Mouse (Mus musculus): ENCODE measurements at regions not wholly inside any gene's neighbourhood (a gene's known extent, or its start where the extent isn't known, plus 50 kb on each side); places are given as distances from the start of the nearest gene placed in this dataset.

DNA sequence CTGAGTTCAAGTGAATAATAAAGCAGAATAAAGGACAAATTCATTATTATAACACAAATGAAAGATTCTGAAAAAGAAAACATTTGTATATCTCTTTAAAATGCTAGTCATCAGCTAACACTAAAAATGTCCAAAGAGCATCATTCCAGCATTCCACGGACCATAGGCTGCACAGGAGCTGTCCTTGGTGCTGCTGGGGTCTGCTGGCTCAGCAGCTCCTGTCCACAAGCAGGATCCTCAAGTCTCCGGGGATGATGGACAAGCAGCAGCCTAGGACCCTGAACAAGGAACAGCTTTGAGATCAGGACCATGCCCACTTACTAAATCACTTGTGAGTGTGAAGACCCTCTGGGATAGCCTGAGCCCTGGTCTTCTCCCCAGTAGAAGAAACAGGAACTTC is 274.0 kb downstream of the Irx2 start:
- TF ChIP-seq CTCF (IDR thresholded peaks at IDR 0.05; ENCODE audit: low read depth, low read length) (no peak), GATA1 (IDR thresholded peaks at IDR 0.05; ENCODE audit: borderline replicate concordance, low read length) (no peak), GATA2 (IDR thresholded peaks at IDR 0.05; ENCODE audit: borderline replicate concordance, low read depth, low read length) (no peak)

All from G1E (cell line).